Mouse (Mus musculus) olfactory bulb, adult 2 months (tissue): ENCODE data around the gene Atp8a2. TPM values are rescaled to one million over a fixed set of nuclear protein-coding genes. Genes with fewer than 3 reads are reported as not detected.

ENCODE experiments used
- H3K27ac ChIP-seq: fragments of 200-500 bp; 2 replicates; pipeline ENCODE4 v1.5.1; 2012; ENCODE audit warnings: low read depth, low read length; ENCODE audit not compliant: insufficient read depth
- H3K4me1 ChIP-seq: fragments of 200-500 bp; 2 replicates; pipeline ENCODE4 v1.6.1; 2012; ENCODE audit warnings: low read length; ENCODE audit not compliant: control insufficient read depth, insufficient read depth
- H3K4me3 ChIP-seq: fragments of 200-500 bp; 2 replicates; pipeline ENCODE4 v1.5.1; 2012; ENCODE audit warnings: mild to moderate bottlenecking, low read depth, low read length, moderate library complexity; ENCODE audit not compliant: insufficient read depth
- CTCF ChIP-seq: fragments of 200-500 bp; IDR thresholded peaks from 2 replicates; pipeline ENCODE4 v1.5.1; 2012; ENCODE audit warnings: low read depth, mild to moderate bottlenecking, low read length, moderate library complexity; ENCODE audit not compliant: insufficient read depth
- POLR2A ChIP-seq: fragments of 200-500 bp; IDR thresholded peaks from 2 replicates; pipeline ENCODE4 v1.6.1; 2012; ENCODE audit warnings: mild to moderate bottlenecking, low read depth, low read length, moderate library complexity; ENCODE audit not compliant: insufficient read depth
- WGBS: fragments of 180-500 bp; shearing (Covaris S2); methylation state at CpG from one replicate; pipeline ENCODE4 v1.1.7; 2018; 5-methylcytosine and 5-hydroxymethylcytosine counted together
- polyA plus RNA-seq: library from polyadenylated mRNA; stranded (reverse); fragments of >200 nt; gene quantifications from 2 replicates; pipeline ENCODE4 v1.2.4, GENCODE M21; 2012; ENCODE audit warnings: low replicate concordance; ENCODE audit not compliant: missing spikeins, insufficient read depth, insufficient read length

The Atp8a2 gene
- polyA plus RNA-seq, 1 experiment = not detected

DNA sequence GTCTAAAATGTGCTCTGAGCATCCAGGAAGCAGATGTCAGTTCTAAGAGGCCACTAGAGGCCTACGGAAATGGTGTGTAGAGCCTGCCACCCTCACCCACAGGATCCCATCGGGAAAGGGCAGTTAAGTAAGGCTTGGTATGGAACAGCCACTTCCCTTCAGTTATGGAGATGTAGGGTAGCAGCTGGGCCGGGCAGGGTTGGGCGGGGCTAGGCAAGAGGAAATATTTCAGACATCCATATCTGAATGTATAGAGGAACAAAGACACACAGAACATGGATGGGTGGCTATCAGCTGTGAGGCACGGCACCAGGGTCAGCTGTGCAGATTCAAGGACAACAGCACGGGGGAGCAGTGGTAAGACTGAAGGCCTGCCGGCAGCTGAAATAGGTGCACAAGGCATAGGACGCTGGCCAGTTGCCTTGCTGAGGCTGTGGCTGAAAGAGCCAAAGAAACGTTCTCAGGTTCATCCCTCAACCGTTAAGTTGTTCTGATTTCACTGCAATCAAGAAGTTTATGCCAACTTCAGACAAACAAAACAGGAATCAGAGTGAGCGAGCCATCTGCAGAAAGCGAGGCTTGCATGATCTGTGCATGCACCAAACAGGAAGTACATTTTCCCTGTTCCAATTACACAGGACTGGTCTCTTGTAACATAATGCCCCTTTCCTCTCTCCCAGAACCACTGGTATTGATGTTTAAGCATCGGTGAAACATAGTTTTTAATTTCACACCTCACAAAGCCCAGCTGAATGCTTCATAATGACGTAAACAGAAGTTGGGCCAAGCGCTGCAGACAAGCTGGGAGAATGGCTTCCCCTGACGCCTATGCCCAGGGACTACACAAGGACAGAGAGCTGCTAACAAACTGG is 549.9 kb downstream of the Atp8a2 start:
- no peak overlapping the region for H3K4me3 ChIP-seq
- no peaks in the 10 kb centered on the region for H3K4me1 ChIP-seq
- whole genome bisulfite sequencing = 73% methylated on average over 16 of the region's 16 CpGs
- TF ChIP-seq CTCF = no peak
- TF ChIP-seq POLR2A = no peak
- no peak overlapping the region for H3K27ac ChIP-seq

DNA sequence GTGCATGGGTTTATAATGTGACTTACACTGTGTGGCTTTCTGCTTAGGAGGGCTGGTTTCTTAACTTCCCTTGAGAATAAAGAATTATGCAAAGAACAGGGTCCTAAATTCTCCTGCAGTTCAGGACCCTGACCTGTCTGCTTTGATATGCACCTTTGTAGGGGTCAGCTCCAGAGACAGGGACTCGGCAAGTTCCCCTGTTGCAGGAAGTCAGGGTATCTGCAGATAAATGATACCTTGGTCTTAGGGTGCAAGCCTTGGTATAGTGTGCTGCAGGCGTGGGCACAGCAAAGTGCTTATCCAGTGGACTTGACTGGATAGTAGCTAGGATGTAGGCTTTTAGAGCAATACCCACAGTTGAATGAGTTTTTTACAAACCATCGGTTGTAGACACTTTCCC is 552.1 kb downstream of the Atp8a2 start:
- no peak overlapping the region for H3K4me3 ChIP-seq
- no peak for TF ChIP-seq CTCF
- WGBS = 90% methylated on average over 3 of the region's 3 CpGs
- H3K4me1 ChIP-seq = no peaks in the 10 kb centered on the region
- no peak overlapping the region for H3K27ac ChIP-seq

DNA sequence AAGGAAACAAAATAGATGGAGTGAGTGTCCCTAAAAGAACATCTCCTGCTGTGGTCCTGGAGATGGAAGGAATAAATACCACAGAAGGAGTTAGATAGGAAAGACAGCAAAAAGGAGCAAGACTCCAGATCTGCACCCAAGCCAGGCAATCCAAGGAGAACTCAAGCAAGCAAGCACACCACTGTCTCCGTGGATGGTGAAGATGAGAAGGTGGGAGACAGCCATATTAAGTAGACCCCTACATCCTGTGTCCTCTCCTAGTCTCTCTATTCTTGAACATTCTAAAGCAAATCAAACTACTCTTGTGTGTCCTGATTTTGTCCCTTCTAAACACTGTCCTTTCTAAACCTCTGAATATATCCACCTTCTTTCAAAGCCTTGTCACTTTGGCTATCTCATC is 552.8 kb downstream of the Atp8a2 start:
- no peak overlapping the region for H3K27ac ChIP-seq
- H3K4me1 ChIP-seq = no peaks in the 10 kb centered on the region
- no peak for TF ChIP-seq CTCF
- no peak for TF ChIP-seq POLR2A
- no peak overlapping the region for H3K4me3 ChIP-seq
- WGBS = 94% methylated on average over 1 of the region's 1 CpGs

DNA sequence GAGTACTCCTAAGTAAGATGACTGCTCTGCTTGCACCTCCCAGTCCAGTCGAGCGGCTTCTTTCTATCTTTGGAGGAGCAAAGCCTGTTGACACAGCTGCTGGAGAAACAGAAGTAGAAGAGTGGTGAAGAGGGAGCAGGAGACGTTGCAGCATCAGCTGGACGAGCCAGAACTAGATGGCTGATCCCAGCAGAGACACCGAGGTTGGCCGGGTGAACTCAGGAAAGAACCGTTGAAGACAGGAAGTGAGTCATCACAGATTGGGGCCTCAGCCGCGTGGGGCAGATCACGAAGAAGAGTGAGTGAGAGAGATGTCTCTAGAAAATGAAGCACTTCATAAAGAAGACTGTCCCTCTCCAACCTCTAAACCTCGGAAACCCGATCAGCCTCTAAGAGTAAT is 553.4 kb downstream of the Atp8a2 start:
- 84% methylated on average over 12 of the region's 12 CpGs for whole genome bisulfite sequencing
- no peak for TF ChIP-seq POLR2A
- TF ChIP-seq CTCF = no peak

DNA sequence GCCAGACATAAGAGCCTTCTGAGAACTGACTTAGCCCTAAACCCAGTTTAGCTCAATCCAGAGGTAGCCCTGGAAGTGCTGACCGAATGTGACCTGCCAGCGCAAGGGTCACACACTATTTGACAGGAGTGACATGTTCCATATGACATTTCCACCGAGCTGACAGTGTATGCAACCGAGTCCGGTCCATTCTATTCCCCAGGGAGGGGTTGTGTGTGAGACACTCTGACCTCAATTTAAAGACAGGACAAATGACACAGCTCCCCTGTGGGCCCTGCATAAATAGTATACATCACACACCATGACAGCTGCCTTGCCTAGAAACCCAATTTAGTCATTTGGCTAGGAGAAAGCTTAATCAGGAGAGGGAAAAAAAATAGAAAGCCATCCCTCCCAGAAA is 555.1 kb downstream of the Atp8a2 start:
- Histone ChIP-seq H3K4me3 (no peak overlapping the region), H3K27ac (no peak overlapping the region), H3K4me1 (no peaks in the 10 kb centered on the region)
- TF ChIP-seq CTCF (no peak), POLR2A (no peak)
- 61% methylated on average over 5 of the region's 5 CpGs for WGBS

More for the DNA sequence above, 553.4 kb downstream of the Atp8a2 start:
- Histone ChIP-seq H3K4me1 (no peaks in the 10 kb centered on the region), H3K27ac (no peak overlapping the region), H3K4me3 (no peak overlapping the region)

DNA sequence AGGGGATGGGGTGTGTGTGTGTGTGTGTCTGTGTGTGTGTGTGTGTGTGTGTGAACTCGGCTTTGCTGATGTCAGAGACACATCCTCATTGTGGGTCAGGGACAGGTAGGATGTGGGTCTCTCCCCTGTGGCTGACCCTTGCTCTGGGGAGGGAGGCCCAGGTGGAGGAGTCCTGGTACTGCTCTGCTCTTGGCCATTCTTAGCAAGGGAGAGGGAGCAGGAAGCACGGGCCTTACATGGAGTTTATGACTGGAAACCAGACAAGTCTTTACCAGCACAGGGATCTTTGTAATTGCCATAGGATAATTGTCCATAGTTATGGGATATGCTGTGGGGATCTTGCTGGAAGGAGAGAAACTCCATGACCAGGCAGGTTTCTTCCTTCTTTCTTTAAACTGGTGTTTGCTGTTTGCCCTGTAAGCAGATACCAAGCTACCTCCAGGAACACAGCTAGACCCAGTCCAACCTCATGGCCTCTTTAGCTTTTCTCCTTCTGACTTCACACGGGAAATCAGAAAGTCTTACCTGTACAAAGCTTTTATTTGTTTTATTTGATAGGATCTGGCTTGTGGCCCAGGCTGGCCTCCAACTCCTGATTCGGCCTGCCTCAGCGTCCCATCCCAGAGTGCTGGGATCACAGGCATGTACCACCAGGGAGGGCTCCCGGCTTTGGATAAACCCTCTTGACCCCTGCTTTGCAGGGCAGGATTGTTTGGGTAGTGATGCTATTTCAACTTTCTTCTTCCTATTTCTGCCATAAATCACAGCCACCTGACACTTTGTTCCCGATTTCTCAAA is 557.9 kb downstream of the Atp8a2 start:
- no peaks in the 10 kb centered on the region for H3K4me1 ChIP-seq
- WGBS = 76% methylated on average over 7 of the region's 7 CpGs
- TF ChIP-seq POLR2A = no peak
- TF ChIP-seq CTCF = no peak

DNA sequence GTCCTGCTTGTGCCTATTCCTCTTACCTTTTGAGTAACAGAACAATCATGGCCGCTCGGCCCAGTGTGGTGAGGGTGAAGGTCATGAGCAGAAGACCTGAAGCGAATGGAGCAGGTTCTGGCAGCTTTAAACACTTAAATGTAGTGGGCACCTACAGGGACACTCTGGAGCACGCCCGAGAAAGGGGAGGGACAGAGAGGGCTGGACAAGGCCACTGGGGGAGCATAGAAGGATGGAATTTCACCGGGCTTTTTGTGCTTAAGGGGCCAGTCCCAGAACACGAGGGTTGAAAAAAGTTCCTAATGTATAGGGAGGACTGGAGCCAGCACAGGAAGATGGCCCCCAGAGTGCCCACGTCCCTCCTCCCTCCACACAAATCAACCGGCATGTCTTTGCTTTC is 563.0 kb downstream of the Atp8a2 start:
- 72% methylated on average over 9 of the region's 9 CpGs for WGBS
- Histone ChIP-seq H3K27ac (no peak overlapping the region), H3K4me3 (no peak overlapping the region), H3K4me1 (no peaks in the 10 kb centered on the region)
- TF ChIP-seq CTCF (no peak), POLR2A (no peak)

More for the DNA sequence above, 557.9 kb downstream of the Atp8a2 start:
- Histone ChIP-seq H3K4me3 (no peak overlapping the region), H3K27ac (no peak overlapping the region)

DNA sequence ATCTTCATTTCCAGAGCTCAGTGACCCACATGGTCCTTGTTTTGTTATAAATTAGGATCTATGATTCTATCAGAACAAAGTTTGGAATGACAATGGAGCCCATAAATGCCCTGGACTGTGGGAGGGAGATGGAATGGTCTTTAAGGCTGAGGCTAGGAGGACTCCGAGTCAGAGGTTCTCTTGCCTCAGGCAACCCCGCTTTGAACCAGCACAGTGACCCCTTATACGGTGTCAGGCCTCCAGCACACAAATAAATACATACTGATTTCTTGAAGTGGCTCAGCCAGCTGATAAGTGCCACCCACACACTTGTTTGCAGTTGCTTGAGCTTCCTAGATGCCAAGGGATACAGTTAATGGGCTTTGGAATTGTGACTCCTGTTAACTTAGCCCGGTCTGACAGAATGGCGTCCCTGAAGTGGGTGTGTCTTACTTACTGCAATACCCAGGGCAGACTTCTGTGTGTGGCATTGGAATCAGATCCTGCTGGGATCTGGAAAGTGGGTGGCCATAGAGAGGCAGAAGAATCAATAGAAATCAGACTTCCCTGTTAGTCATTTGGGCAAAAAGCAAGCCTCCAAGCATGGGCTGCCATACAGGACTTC is 563.6 kb downstream of the Atp8a2 start:
- WGBS = 69% methylated on average over 5 of the region's 5 CpGs
- Histone ChIP-seq H3K27ac (no peak overlapping the region), H3K4me1 (no peaks in the 10 kb centered on the region), H3K4me3 (no peak overlapping the region)
- no peak for TF ChIP-seq CTCF
- no peak for TF ChIP-seq POLR2A

DNA sequence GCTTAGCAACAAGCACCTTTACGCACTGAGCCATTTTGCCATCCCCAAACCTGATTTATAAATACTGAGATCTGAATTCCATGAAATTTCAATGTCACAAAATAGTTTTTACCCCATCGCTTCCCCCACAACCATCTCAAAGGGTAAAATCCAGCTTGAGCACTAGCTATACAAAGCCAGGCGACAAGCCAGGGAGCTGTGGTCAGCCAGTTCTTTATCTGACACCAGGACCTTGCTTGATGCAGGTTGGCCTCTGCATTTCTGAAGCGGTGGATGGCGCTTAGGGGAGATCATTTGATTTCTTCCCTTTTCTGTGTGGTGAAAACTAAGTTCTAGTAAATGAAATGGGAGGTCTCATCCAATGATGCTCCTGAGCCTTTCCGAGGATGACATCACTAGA is 564.9 kb downstream of the Atp8a2 start:
- Histone ChIP-seq H3K4me1 (peaks cover 5% of the 10 kb centered on the region), H3K4me3 (no peak overlapping the region), H3K27ac (no peak overlapping the region)
- TF ChIP-seq POLR2A (no peak), CTCF (no peak)
- 94% methylated on average over 6 of the region's 6 CpGs for WGBS
